Mouse (Mus musculus) megakaryocyte, embryonic 14.5 days (primary cell): ENCODE measurements around the gene Tns3. TPM values are rescaled to one million over a fixed set of nuclear protein-coding genes. Genes with fewer than 3 reads are reported as not detected.

Source experiments
- H3K27me3 ChIP-seq: replicated peaks from 2 replicates; pipeline ENCODE3; 2012; ENCODE audit warnings: inconsistent platforms
- H3K36me3 ChIP-seq: replicated peaks from 2 replicates; pipeline ENCODE3; 2012; ENCODE audit warnings: low read length, inconsistent platforms, mixed read lengths
- H3K4me1 ChIP-seq: 2 replicates; pipeline ENCODE4 v1.6.1; 2012; ENCODE audit warnings: inconsistent platforms
- H3K4me3 ChIP-seq: replicated peaks from 2 replicates; pipeline ENCODE3; 2012; ENCODE audit warnings: moderate library complexity, mild to moderate bottlenecking, inconsistent platforms
- H3K9me3 ChIP-seq: 2 replicates; pipeline ENCODE4 v1.6.1; 2012; ENCODE audit warnings: inconsistent platforms
- FLI1 ChIP-seq: IDR thresholded peaks from 2 replicates; pipeline ENCODE4 v1.6.1; 2012; ENCODE audit warnings: low read length, inconsistent platforms, mixed read lengths
- GATA1 ChIP-seq: IDR thresholded peaks from 3 replicates; pipeline ENCODE4 v1.6.1; 2012; ENCODE audit warnings: mixed read lengths, low read length, inconsistent platforms, borderline replicate concordance
- polyA plus RNA-seq: library from polyadenylated mRNA; stranded (reverse); fragments of >175 nt; gene quantifications from 2 replicates; pipeline ENCODE4 v1.2.3, GENCODE M21; 2012; ENCODE audit warnings: low replicate concordance; ENCODE audit not compliant: insufficient read depth

Gene Tns3
- polyA plus RNA-seq, 1 experiment, result 1.7 TPM

- Histone ChIP-seq H3K4me1 (no peaks in the 10 kb centered on the region), H3K4me3 (no peak overlapping the region), H3K9me3 (no peaks in the 10 kb centered on the region), H3K27me3 (no peaks in the 10 kb centered on the region), H3K36me3 (no peaks in the 10 kb centered on the region)
- no peak for TF ChIP-seq GATA1
- no peak for TF ChIP-seq FLI1
Observed at GRCm38 (mm10) chr11:8457951-8458350, 206.4 kb downstream of the Tns3 start.

GRCm38 (mm10) chr11:8456586-8457285 is 207.6 kb downstream of the Tns3 start:
- H3K9me3 ChIP-seq, result no peaks in the 10 kb centered on the region

DNA sequence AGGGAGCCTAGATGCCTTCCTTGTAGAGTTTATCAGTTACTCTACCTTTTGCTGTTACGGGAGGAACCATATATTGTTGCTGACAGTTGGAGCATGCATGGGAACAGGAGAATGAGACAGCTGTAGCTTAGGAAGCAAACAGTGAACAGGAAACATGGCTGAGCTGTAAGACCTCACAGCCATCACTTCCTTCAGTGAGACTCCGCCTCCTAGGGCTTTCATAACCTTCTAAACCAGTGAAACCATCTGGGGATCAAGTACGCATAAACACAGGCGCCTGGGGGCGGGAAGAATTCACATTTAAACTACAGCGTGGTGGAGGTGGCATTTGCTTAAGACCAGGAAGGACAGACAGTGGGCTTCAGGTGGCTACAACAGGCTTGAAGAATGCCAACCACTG is 208.7 kb downstream of the Tns3 start:
- Histone ChIP-seq H3K27me3 (no peaks in the 10 kb centered on the region), H3K4me3 (no peak overlapping the region), H3K36me3 (no peaks in the 10 kb centered on the region), H3K9me3 (no peaks in the 10 kb centered on the region), H3K4me1 (no peaks in the 10 kb centered on the region)
- TF ChIP-seq GATA1 (no peak), FLI1 (no peak)

More at GRCm38 (mm10) chr11:8456586-8457285, 207.6 kb downstream of the Tns3 start:
- no peaks in the 10 kb centered on the region for H3K4me1 ChIP-seq
- H3K4me3 ChIP-seq, result no peak overlapping the region
- TF ChIP-seq GATA1, result no peak
- no peak for TF ChIP-seq FLI1
- H3K27me3 ChIP-seq, result no peaks in the 10 kb centered on the region
- no peaks in the 10 kb centered on the region for H3K36me3 ChIP-seq

DNA sequence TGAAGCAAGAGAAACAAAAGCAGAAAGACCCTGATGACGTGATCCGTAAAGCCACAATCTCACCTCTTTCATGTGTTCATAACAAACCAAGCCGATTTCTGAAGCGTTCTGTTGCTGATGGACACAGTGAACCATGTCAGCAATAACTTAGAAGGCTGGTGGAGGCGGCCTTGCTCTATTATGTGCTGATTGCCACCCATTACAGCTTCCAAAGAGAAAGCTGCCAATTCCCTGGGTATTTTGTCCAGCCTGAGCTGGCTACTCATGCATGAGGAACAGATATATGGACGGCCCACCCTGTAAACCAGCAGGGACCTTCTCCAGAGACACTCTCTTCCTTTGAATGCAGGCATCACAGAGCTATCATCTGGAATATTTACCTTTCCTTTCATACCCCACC is 211.1 kb downstream of the Tns3 start:
- TF ChIP-seq FLI1 (no peak), GATA1 (no peak)
- Histone ChIP-seq H3K4me1 (no peaks in the 10 kb centered on the region), H3K4me3 (no peak overlapping the region), H3K36me3 (no peaks in the 10 kb centered on the region), H3K9me3 (no peaks in the 10 kb centered on the region), H3K27me3 (no peaks in the 10 kb centered on the region)

- no peak overlapping the region for H3K4me3 ChIP-seq
- H3K27me3 ChIP-seq, result peaks cover 2% of the 10 kb centered on the region
- H3K4me1 ChIP-seq, result no peaks in the 10 kb centered on the region
- H3K9me3 ChIP-seq, result no peaks in the 10 kb centered on the region
- TF ChIP-seq GATA1, result no peak
- H3K36me3 ChIP-seq, result no peaks in the 10 kb centered on the region
Observed at GRCm38 (mm10) chr11:8451597-8452201, 212.6 kb downstream of the Tns3 start.

DNA sequence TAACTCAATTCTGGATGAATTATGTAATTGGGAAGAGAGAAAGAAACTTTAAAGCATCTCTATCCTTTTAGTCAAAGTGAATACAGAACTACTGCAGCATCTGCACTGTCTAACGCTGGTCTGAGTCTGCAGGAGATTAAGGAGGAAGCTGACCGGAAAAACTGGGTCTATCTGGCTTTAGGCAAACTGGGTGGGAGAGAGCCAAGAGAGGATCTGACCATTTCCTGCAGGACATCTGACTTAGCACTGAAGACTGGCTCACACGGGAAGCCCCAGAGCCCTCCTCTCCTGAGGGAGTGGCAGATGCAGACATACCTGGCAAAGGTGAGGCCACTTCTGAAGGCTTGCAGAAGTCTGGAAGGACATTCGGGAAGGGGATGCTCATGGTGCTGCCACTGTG is 213.8 kb downstream of the Tns3 start:
- Histone ChIP-seq H3K4me3 (no peak overlapping the region), H3K4me1 (no peaks in the 10 kb centered on the region), H3K36me3 (no peaks in the 10 kb centered on the region), H3K27me3 (peaks cover 2% of the 10 kb centered on the region), H3K9me3 (no peaks in the 10 kb centered on the region)
- TF ChIP-seq FLI1 (no peak), GATA1 (no peak)

- H3K4me1 ChIP-seq, result peaks cover 8% of the 10 kb centered on the region
- no peaks in the 10 kb centered on the region for H3K9me3 ChIP-seq
- H3K27me3 ChIP-seq, result peaks cover 2% of the 10 kb centered on the region
- no peak for TF ChIP-seq FLI1
- no peak for TF ChIP-seq GATA1
- H3K36me3 ChIP-seq, result no peaks in the 10 kb centered on the region
- no peak overlapping the region for H3K4me3 ChIP-seq
Observed at GRCm38 (mm10) chr11:8445915-8446356, 218.4 kb downstream of the Tns3 start.

DNA sequence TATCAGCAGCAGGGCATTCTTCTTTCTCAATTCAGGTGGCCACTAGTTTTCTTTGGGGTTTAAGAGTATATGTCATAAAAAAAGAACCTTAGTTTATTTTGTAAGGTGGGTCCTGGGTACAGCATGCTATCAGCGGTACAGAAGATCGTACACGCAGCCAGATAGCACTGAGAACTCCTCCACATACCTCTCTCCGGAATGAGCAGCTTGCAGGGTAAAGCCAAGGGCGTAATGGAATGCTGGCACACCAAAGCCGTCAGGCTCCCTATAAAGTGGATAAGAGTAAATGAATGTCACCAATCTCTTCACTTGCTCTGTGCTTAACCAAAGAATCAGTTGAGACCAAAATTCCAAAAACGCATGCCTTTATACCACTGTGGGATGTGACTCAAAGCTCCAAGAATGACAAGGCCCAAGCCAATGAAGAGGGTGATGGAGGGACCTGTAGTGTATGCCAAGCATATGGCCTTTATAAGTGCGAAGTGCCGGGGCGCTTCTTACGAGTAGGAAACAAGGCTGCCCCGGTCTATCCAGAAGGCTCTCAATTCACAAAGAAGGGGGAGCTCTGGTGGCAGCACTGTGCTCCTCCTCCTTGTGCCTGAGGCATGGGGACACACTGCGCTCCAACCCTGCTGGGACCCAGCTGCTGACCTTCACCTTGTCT is 219.4 kb downstream of the Tns3 start:
- H3K4me3 ChIP-seq, result no peak overlapping the region
- no peaks in the 10 kb centered on the region for H3K9me3 ChIP-seq
- H3K4me1 ChIP-seq, result peaks cover 8% of the 10 kb centered on the region
- peaks cover 2% of the 10 kb centered on the region for H3K27me3 ChIP-seq
- no peak for TF ChIP-seq GATA1
- TF ChIP-seq FLI1, result no peak
- H3K36me3 ChIP-seq, result no peaks in the 10 kb centered on the region

DNA sequence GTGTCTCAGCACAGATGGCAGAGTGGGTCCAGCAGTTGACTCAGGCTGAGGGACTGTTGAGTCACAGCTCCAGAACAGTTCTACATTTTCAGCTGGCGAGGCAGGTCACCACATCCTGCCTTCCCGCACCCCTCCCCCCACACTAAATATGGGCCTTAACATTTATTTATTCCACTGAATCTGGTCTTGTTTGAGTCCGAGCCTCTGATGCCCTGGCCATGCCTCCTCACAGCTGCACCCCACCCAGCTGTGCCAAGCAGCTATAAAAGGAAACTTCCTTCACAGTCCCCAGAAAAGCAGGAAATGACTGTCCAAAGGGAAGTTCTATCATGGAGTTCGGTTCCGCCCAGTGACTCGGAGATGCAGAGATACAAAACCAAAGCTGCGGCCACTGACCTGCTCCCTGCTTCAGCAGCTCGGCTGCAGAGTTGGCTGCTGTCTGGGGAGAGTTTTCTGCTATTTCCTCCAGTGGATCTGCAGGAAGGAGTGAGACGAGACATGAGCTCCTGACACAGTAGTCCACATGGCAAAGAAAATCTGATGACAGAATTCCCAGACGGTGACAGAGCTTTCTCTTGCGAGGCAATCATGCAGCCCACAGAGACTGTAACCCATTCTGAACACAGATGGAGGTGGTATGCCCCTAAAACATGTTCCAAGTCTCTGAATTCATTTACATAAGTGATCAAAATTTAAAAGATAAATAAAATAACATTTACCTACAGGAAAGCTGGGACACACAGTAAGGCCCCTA is 220.6 kb downstream of the Tns3 start:
- peak overlapping the region; percentile 57 for H3K4me3 ChIP-seq
- peaks cover 8% of the 10 kb centered on the region for H3K4me1 ChIP-seq
- TF ChIP-seq FLI1 (no peak), GATA1 (no peak)
- peaks cover 2% of the 10 kb centered on the region for H3K27me3 ChIP-seq
- H3K9me3 ChIP-seq, result no peaks in the 10 kb centered on the region
- H3K36me3 ChIP-seq, result no peaks in the 10 kb centered on the region

DNA sequence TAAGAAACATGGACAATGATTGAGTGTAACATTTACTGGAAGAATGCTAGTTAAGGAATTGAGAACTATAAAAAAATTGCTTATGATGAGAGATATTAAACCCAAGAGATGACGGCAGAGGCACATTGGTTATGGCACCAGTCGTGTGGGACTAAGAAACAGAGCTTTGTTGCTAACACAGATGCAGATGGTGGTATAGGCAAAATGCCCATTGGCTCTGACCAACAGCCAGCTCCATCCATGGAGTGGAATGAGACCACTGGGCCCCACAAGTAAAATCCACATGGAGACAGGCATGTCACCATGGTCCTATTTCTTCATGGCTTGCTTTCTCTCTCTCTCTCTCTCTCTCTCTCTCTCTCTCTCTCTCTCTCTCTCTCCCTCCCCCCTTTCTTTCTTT is 223.6 kb downstream of the Tns3 start:
- no peaks in the 10 kb centered on the region for H3K27me3 ChIP-seq
- no peak overlapping the region for H3K4me3 ChIP-seq
- no peaks in the 10 kb centered on the region for H3K36me3 ChIP-seq
- TF ChIP-seq FLI1, result no peak
- no peaks in the 10 kb centered on the region for H3K9me3 ChIP-seq
- H3K4me1 ChIP-seq, result peaks cover 8% of the 10 kb centered on the region
